Mouse (Mus musculus) lung, postnatal 0 days (tissue): Measurements from ENCODE around the gene Edn2. TPM values are rescaled to one million over a fixed set of nuclear protein-coding genes. Genes with fewer than 3 reads are reported as not detected.
A peak's percentile ranks its signal among the peaks of the same experiment; 100 is the strongest.

Source experiments
- ATAC-seq: fragments of 200-750 bp; cut with Nextera tagmentation; 2 replicates; pipeline ENCODE4 v1.8.0; 2017; ENCODE audit warnings: moderate library complexity
- DNase-seq: peaks from one replicate; pipeline ENCODE4 v3.0.0-alpha.2; 2016; ENCODE audit warnings: low spot score
- H3K27ac ChIP-seq: fragments of 300-500 bp; sonication (generic); 2 replicates; pipeline ENCODE4 v1.5.1; 2014; ENCODE audit warnings: antibody characterized with exemption, mild to moderate bottlenecking, low read length, mixed read lengths
- H3K27me3 ChIP-seq: fragments of 300-500 bp; sonication (generic); replicated peaks from 2 replicates; pipeline ENCODE4 v1.6.1; 2014; ENCODE audit warnings: low read length, mixed read lengths; ENCODE audit not compliant: insufficient read depth
- H3K36me3 ChIP-seq: fragments of 300-500 bp; sonication (generic); 2 replicates; pipeline ENCODE4 v1.6.1; 2014; ENCODE audit warnings: low read length, mixed read lengths; ENCODE audit not compliant: insufficient read depth
- H3K4me1 ChIP-seq: fragments of 300-500 bp; sonication (generic); 2 replicates; pipeline ENCODE4 v1.6.1; 2014; ENCODE audit warnings: antibody characterized with exemption, low read depth, low read length, mixed read lengths; ENCODE audit not compliant: insufficient read depth
- H3K4me2 ChIP-seq: fragments of 300-500 bp; sonication (generic); replicated peaks from 2 replicates; pipeline ENCODE4 v1.6.1; 2014; ENCODE audit warnings: low read depth, mild to moderate bottlenecking, low read length, moderate library complexity, mixed read lengths
- H3K4me3 ChIP-seq: fragments of 300-500 bp; sonication (generic); 2 replicates; pipeline ENCODE4 v1.5.1; 2014; ENCODE audit warnings: low read depth, low read length
- H3K9ac ChIP-seq: fragments of 300-500 bp; sonication (generic); replicated peaks from 2 replicates; pipeline ENCODE4 v1.6.1; 2014; ENCODE audit warnings: low read depth, mild to moderate bottlenecking
- H3K9me3 ChIP-seq: fragments of 300-500 bp; sonication (generic); 2 replicates; pipeline ENCODE4 v1.6.1; 2016; ENCODE audit warnings: low read length, mixed read lengths
- CTCF ChIP-seq: IDR thresholded peaks from 2 replicates; pipeline ENCODE4 v1.5.1; 2016; ENCODE audit warnings: antibody characterized with exemption, mild to moderate bottlenecking
- EP300 ChIP-seq: IDR thresholded peaks from 2 replicates; pipeline ENCODE4 v1.6.1; 2016; ENCODE audit warnings: antibody characterized with exemption, mild to moderate bottlenecking, control low read depth
- WGBS: fragments of 180-500 bp; shearing (Covaris S2); extraction: QIAGEN DNeasy Blood & Tissue Kit; methylation state at CpG from one replicate; pipeline ENCODE4 v1.1.7; 2014; 5-methylcytosine and 5-hydroxymethylcytosine counted together
- polyA plus RNA-seq: library from polyadenylated mRNA; unstranded; fragments of >200 nt; fragmentation: Nextera tagmentation; extraction: Ambion mirVana; gene quantifications from 2 replicates; pipeline ENCODE4 v1.2.1, GENCODE M21; 2015

The Edn2 gene
- polyA plus RNA-seq, 1 experiment from 2014 or later = 0.18 TPM

DNA sequence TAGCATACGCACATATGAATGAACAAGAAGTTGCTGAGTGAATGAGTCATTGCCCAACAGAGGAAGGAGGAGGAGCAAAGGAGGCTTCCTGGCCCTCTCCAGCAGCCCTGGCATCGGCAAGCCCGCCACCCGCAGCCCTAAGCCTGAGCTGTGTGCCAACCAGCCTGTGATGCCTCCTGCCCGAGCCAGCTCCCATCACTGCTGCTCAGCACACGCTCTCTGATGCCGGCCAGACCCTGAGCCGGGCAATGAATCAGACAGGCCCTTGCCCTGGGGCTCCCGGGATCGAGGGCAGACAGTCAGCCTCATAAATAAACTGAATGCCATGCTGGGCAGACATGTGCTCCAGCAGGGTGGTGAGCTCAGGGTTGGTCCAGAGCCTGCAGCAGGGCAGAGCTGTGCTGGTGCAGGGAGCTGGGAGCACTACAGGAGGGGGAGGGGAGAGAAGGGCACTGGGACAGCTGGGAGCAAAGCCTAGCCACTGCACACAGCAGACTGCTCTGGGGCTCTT lies 27.7 kb downstream of the Edn2 start:
- peak; percentile 48 for ATAC-seq
- 58% methylated on average over 10 of the region's 10 CpGs for WGBS
- Histone ChIP-seq H3K9me3 (no peaks in the 10 kb centered on the region), H3K4me2 (no peak overlapping the region), H3K4me3 (no peak overlapping the region), H3K36me3 (no peaks in the 10 kb centered on the region), H3K27ac (no peak overlapping the region), H3K9ac (no peak overlapping the region), H3K27me3 (no peaks in the 10 kb centered on the region), H3K4me1 (no peaks in the 10 kb centered on the region)
- no peak for DNase-seq
- TF ChIP-seq CTCF (no peak), EP300 (no peak)

DNA sequence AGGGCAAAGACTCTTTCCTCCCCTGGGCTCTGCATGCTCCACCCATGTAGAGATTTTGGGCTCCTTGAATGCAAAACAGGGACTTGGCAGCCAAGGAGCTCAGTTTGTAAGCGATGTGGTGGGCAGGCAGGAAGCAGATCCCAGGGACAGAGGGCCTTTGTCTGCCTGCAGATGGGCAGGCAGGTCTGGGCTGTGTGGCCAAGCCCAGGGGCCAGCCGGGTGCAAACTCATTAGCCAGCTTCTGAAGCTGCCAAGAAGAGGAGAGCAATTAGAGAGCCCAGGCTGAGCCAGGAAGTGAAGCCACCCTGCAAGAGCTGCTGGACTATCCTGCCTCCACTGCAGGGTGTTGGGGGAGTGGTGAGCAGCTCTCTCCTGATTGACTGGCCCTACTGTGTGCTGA lies 28.9 kb downstream of the Edn2 start:
- no peaks in the 10 kb centered on the region for H3K36me3 ChIP-seq

DNA sequence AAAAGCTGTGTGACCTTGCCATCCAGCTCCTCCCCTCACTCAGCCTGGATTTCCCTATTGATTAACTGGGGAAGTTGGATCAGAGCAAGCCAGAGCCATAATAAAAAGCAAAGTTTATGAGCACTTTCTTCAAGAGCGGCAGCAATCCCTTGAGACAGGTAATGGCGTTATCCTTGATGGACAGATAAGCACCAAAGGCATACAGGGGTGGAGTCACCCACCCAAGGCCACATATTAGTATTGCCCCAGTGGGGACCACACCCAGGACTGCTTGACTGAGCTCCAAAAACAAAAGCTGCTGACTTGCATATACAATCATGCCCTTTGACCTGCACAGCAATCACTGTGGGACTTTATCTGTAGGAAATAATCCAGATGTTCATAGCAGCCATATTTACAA lies 31.0 kb downstream of the Edn2 start:
- DNase-seq = peak; percentile 44
- H3K27ac ChIP-seq = no peak overlapping the region
- no peaks in the 10 kb centered on the region for H3K9me3 ChIP-seq
- H3K4me1 ChIP-seq = no peaks in the 10 kb centered on the region
- H3K27me3 ChIP-seq = no peaks in the 10 kb centered on the region
- H3K4me2 ChIP-seq = no peak overlapping the region
- 52% methylated on average over 2 of the region's 2 CpGs for WGBS
- peak; percentile 23; the same call in 1 of the 2 replicates for ATAC-seq
- H3K9ac ChIP-seq = no peak overlapping the region
- H3K36me3 ChIP-seq = no peaks in the 10 kb centered on the region
- TF ChIP-seq CTCF = no peak
- no peak for TF ChIP-seq EP300
- H3K4me3 ChIP-seq = no peak overlapping the region

More for the DNA sequence above, 28.9 kb downstream of the Edn2 start:
- ATAC-seq = no peak
- Histone ChIP-seq H3K4me3 (no peak overlapping the region), H3K27ac (no peak overlapping the region), H3K9ac (no peak overlapping the region), H3K4me2 (no peak overlapping the region), H3K27me3 (no peaks in the 10 kb centered on the region), H3K4me1 (no peaks in the 10 kb centered on the region), H3K9me3 (no peaks in the 10 kb centered on the region)
- 16% methylated on average over 2 of the region's 2 CpGs for WGBS
- TF ChIP-seq EP300 (no peak), CTCF (no peak)
- DNase-seq = no peak

- Histone ChIP-seq H3K27me3 (no peaks in the 10 kb centered on the region), H3K4me1 (peaks cover 4% of the 10 kb centered on the region; the same call in 1 of the 2 replicates), H3K4me3 (no peak overlapping the region), H3K36me3 (no peaks in the 10 kb centered on the region), H3K4me2 (no peak overlapping the region), H3K9me3 (no peaks in the 10 kb centered on the region), H3K27ac (no peak overlapping the region), H3K9ac (no peak overlapping the region)
- DNase-seq (peak; percentile 60), ATAC-seq (peak; percentile 65)
- WGBS = 49% methylated on average over 5 of the region's 5 CpGs
- no peak for TF ChIP-seq EP300
- no peak for TF ChIP-seq CTCF
Measured at GRCm38 (mm10) chr4:120194026-120194425, 33.0 kb downstream of the Edn2 start.

GRCm38 (mm10) chr4:120194965-120195364 lies 34.0 kb downstream of the Edn2 start:
- Histone ChIP-seq H3K4me2 (no peak overlapping the region), H3K9ac (no peak overlapping the region), H3K4me1 (peaks cover 12% of the 10 kb centered on the region; the same call in 1 of the 2 replicates), H3K36me3 (no peaks in the 10 kb centered on the region), H3K27ac (no peak overlapping the region), H3K4me3 (no peak overlapping the region), H3K27me3 (no peaks in the 10 kb centered on the region), H3K9me3 (no peaks in the 10 kb centered on the region)
- DNase-seq (no peak), ATAC-seq (no peak)
- TF ChIP-seq EP300 (no peak), CTCF (no peak)

- WGBS = 26% methylated on average over 9 of the region's 9 CpGs
- Histone ChIP-seq H3K4me2 (no peak overlapping the region), H3K9ac (no peak overlapping the region), H3K4me3 (no peak overlapping the region), H3K9me3 (no peaks in the 10 kb centered on the region), H3K36me3 (no peaks in the 10 kb centered on the region), H3K27me3 (no peaks in the 10 kb centered on the region), H3K27ac (peak overlapping the region; percentile 74), H3K4me1 (peaks cover 12% of the 10 kb centered on the region; the same call in 1 of the 2 replicates)
- TF ChIP-seq EP300 (peak; percentile 63), CTCF (no peak)
- ATAC-seq = peak; percentile 80
- DNase-seq = peak; percentile 59
Measured at GRCm38 (mm10) chr4:120199184-120199885, 38.3 kb downstream of the Edn2 start.
